Mouse (Mus musculus): ENCODE data around the gene Pxt1. TPM values are rescaled to one million over a fixed set of nuclear protein-coding genes. Genes with fewer than 3 reads are reported as not detected.
A peak's percentile ranks its signal among the peaks of the same experiment; 100 is the strongest.

Gene Pxt1
- polyA plus RNA-seq, 1 experiment from 2014 or later: not detected

- no peaks in the 10 kb centered on the region for H3K27me3 ChIP-seq (ENCODE audit: insufficient read depth, low read length)
- no peak overlapping the region for H3K27ac ChIP-seq
- peak; percentile 74 for ATAC-seq (replicated peaks; ENCODE audit: low FRiP score, low read depth)
- no peak overlapping the region for H3K4me3 ChIP-seq (replicated peaks; ENCODE audit: low read depth, low read length)
- peaks cover 6% of the 10 kb centered on the region; the same call in 1 of the 2 replicates for H3K4me1 ChIP-seq (replicated peaks; ENCODE audit: insufficient read depth, low read length)
- peak overlapping the region; percentile 58 for H3K4me2 ChIP-seq (ENCODE audit: low read length)
- H3K9me3 ChIP-seq (replicated peaks; ENCODE audit: low read length): no peaks in the 10 kb centered on the region
- peak; percentile 47 for DNase-seq (ENCODE audit: low spot score)
- TF ChIP-seq CTCF (IDR thresholded peaks at IDR 0.05; ENCODE audit: low read depth): peak; percentile 35; the same call in 1 of the 2 replicates
- 38% methylated on average over 7 of the region's 7 CpGs for WGBS
- no peak overlapping the region for H3K9ac ChIP-seq (ENCODE audit: low read depth, low read length)
- H3K36me3 ChIP-seq (ENCODE audit: insufficient read depth, low read length): no peaks in the 10 kb centered on the region
These were observed 33.5 kb downstream of the Pxt1 start for GRCm38 (mm10) chr17:28910139-28910538.

- peak; percentile 73 for DNase-seq (ENCODE audit: low spot score)
- Histone ChIP-seq H3K4me1 (replicated peaks; ENCODE audit: insufficient read depth, low read length) (peaks cover 6% of the 10 kb centered on the region; the same call in 1 of the 2 replicates), H3K4me2 (ENCODE audit: low read length) (peak overlapping the region; percentile 58), H3K27me3 (ENCODE audit: insufficient read depth, low read length) (no peaks in the 10 kb centered on the region), H3K9me3 (replicated peaks; ENCODE audit: low read length) (no peaks in the 10 kb centered on the region), H3K9ac (ENCODE audit: low read depth, low read length) (peak overlapping the region; percentile 52), H3K4me3 (replicated peaks; ENCODE audit: low read depth, low read length) (peak overlapping the region; percentile 20), H3K36me3 (ENCODE audit: insufficient read depth, low read length) (no peaks in the 10 kb centered on the region), H3K27ac (peak overlapping the region; percentile 48)
- 6% methylated on average over 29 of the region's 29 CpGs for WGBS
- no peak for ATAC-seq (replicated peaks; ENCODE audit: low FRiP score, low read depth)
- peak; percentile 70 for TF ChIP-seq CTCF (IDR thresholded peaks at IDR 0.05; ENCODE audit: low read depth)
These were observed 34.2 kb downstream of the Pxt1 start for GRCm38 (mm10) chr17:28909252-28909941.

DNA sequence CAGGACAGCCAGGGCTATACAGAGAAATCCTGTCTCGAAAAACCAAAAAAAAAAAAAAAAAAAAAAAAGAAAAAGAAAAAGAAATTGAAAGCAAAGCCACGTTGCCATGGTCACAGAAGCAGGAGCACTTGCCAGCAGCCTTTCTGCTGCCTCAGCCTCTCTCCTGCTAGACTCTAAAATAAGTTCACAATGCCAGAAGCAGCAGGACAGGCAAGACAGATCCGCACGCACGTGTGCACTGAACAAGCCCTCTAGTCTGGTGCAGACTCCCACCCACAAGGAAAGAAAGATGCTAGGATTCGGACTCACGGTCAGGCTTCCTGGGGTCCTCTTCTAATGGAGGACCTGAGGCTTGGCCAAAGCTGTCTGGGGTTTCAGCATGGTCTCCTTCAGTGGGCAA lies 35.7 kb downstream of the Pxt1 start:
- no peak overlapping the region for H3K27ac ChIP-seq
- 82% methylated on average over 7 of the region's 7 CpGs for WGBS
- H3K27me3 ChIP-seq (ENCODE audit: insufficient read depth, low read length): no peaks in the 10 kb centered on the region
- no peaks in the 10 kb centered on the region for H3K9me3 ChIP-seq (replicated peaks; ENCODE audit: low read length)
- H3K4me3 ChIP-seq (replicated peaks; ENCODE audit: low read depth, low read length): no peak overlapping the region
- no peak for TF ChIP-seq CTCF (IDR thresholded peaks at IDR 0.05; ENCODE audit: low read depth)
- H3K4me1 ChIP-seq (replicated peaks; ENCODE audit: insufficient read depth, low read length): peaks cover 6% of the 10 kb centered on the region; the same call in 1 of the 2 replicates
- H3K9ac ChIP-seq (ENCODE audit: low read depth, low read length): no peak overlapping the region
- no peak for ATAC-seq (replicated peaks; ENCODE audit: low FRiP score, low read depth)
- DNase-seq (ENCODE audit: low spot score): no peak
- H3K4me2 ChIP-seq (ENCODE audit: low read length): no peak overlapping the region
- H3K36me3 ChIP-seq (ENCODE audit: insufficient read depth, low read length): no peaks in the 10 kb centered on the region

DNA sequence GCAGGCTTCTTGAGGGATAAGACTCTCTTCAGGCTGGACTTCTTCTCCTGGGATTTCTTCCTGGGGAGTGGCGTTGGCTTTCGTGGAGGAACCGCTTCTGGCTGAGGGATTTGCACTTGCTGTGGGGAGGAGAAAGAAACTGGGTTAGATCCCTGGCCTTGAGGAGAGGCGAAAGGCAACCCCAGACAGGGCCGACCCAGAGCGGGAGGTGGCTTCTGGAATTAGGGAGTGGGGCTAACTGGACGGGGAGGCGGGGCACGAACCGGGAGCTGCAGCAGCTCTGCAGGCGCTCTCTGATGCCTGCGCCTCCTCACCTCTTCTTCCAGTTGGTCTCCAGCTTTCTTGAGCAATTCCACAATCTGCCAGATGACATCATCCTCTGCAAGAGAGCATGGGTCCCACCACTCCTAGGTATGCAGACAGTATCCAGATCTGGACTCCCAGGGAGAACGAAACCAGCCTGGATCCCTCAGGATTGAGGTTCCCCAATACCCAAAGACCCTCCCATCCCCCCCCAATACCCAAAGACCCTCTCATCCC lies 38.2 kb downstream of the Pxt1 start:
- Histone ChIP-seq H3K4me2 (ENCODE audit: low read length) (no peak overlapping the region), H3K36me3 (ENCODE audit: insufficient read depth, low read length) (no peaks in the 10 kb centered on the region), H3K27me3 (ENCODE audit: insufficient read depth, low read length) (no peaks in the 10 kb centered on the region), H3K9ac (ENCODE audit: low read depth, low read length) (no peak overlapping the region), H3K4me3 (replicated peaks; ENCODE audit: low read depth, low read length) (no peak overlapping the region), H3K27ac (no peak overlapping the region), H3K4me1 (replicated peaks; ENCODE audit: insufficient read depth, low read length) (peaks cover 6% of the 10 kb centered on the region; the same call in 1 of the 2 replicates), H3K9me3 (replicated peaks; ENCODE audit: low read length) (no peaks in the 10 kb centered on the region)
- no peak for TF ChIP-seq CTCF (IDR thresholded peaks at IDR 0.05; ENCODE audit: low read depth)
- ATAC-seq (replicated peaks; ENCODE audit: low FRiP score, low read depth) (no peak), DNase-seq (ENCODE audit: low spot score) (no peak)
- WGBS: 70% methylated on average over 13 of the region's 13 CpGs

DNA sequence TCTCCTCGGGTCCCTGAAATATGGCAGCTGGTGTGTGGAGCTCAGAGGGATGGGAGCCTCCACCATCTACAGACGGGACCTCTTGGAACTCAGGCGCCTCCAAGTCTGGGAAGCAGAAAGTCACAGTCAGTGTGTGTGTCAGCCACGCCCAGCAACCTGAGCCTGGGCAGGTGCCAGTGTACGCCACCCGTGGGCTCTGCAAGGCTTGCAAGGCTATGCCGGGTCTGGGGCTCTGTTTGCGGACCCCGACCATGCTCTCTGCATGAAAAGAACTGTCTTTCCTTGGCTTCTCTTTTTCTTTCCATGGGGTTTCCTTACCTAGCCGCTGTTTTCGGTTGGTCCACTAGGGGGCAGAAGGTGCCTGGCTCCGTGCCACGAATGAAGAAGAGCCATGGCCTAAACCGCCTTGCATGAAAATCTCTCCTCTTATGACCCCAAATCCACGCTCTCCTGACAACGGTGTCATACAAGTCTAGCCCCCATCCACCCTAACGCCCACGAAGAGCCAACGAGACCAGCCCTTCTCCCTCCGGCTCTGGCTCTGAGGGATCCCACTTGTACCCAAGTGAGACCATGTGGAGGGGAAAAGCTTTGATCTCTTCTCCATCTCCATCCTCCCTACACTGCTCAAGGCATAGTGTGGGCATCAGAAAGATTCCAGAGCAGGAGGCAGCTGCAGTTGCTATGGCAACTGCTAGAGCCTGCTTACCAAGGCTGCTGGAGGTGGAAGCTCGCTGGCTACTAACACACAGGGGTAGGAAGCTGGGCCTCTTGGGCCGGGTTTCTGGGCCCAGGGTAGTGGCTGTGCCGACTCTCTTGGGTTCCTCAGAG lies 38.9 kb downstream of the Pxt1 start:
- DNase-seq (ENCODE audit: low spot score) (peak; percentile 51), ATAC-seq (replicated peaks; ENCODE audit: low FRiP score, low read depth) (no peak)
- TF ChIP-seq CTCF (IDR thresholded peaks at IDR 0.05; ENCODE audit: low read depth): peak; percentile 82
- no peaks in the 10 kb centered on the region for H3K27me3 ChIP-seq (ENCODE audit: insufficient read depth, low read length)
- H3K9ac ChIP-seq (ENCODE audit: low read depth, low read length): no peak overlapping the region
- no peaks in the 10 kb centered on the region for H3K9me3 ChIP-seq (replicated peaks; ENCODE audit: low read length)
- no peaks in the 10 kb centered on the region for H3K36me3 ChIP-seq (ENCODE audit: insufficient read depth, low read length)
- peaks cover 6% of the 10 kb centered on the region; the same call in 1 of the 2 replicates for H3K4me1 ChIP-seq (replicated peaks; ENCODE audit: insufficient read depth, low read length)
- H3K27ac ChIP-seq: no peak overlapping the region
- H3K4me3 ChIP-seq (replicated peaks; ENCODE audit: low read depth, low read length): no peak overlapping the region
- H3K4me2 ChIP-seq (ENCODE audit: low read length): no peak overlapping the region
- 31% methylated on average over 23 of the region's 23 CpGs for WGBS

DNA sequence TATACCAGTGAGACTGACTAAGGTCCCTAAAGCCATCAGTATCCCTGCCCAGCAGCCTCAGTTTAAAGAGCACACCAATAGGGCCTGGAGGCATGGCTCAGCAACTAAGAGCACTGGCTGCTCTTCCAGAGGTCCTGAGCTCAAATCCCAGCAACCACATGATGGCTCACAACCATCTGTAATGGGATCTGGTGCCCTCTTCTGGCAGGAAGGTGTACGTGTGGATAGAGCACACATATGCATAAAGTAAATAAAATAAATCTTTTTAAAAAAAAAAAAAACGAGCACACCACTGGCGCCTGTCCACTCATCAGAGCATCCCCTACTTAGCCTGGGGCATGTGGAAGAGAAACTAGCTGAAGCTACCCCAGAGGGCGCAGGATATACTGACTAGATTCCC lies 42.1 kb downstream of the Pxt1 start:
- H3K4me1 ChIP-seq (replicated peaks; ENCODE audit: insufficient read depth, low read length): no peaks in the 10 kb centered on the region
- ATAC-seq (replicated peaks; ENCODE audit: low FRiP score, low read depth): no peak
- H3K27me3 ChIP-seq (ENCODE audit: insufficient read depth, low read length): no peaks in the 10 kb centered on the region

More for the DNA sequence above, 42.1 kb downstream of the Pxt1 start:
- no peak overlapping the region for H3K4me2 ChIP-seq (ENCODE audit: low read length)
- DNase-seq (ENCODE audit: low spot score): no peak
- no peaks in the 10 kb centered on the region for H3K36me3 ChIP-seq (ENCODE audit: insufficient read depth, low read length)
- no peak overlapping the region for H3K27ac ChIP-seq
- no peak overlapping the region for H3K4me3 ChIP-seq (replicated peaks; ENCODE audit: low read depth, low read length)
- no peaks in the 10 kb centered on the region for H3K9me3 ChIP-seq (replicated peaks; ENCODE audit: low read length)
- WGBS: 75% methylated on average over 4 of the region's 4 CpGs
- H3K9ac ChIP-seq (ENCODE audit: low read depth, low read length): no peak overlapping the region
- peak; percentile 47 for TF ChIP-seq CTCF (IDR thresholded peaks at IDR 0.05; ENCODE audit: low read depth)
